Mouse (Mus musculus): Measurements from ENCODE around the gene Mrtfb. TPM values are rescaled to one million over a fixed set of nuclear protein-coding genes. Genes with fewer than 3 reads are reported as not detected.
A peak's percentile ranks its signal among the peaks of the same experiment; 100 is the strongest.

Gene Mrtfb
- polyA plus RNA-seq, 1 experiment from 2014 or later: 4.5 TPM

DNA sequence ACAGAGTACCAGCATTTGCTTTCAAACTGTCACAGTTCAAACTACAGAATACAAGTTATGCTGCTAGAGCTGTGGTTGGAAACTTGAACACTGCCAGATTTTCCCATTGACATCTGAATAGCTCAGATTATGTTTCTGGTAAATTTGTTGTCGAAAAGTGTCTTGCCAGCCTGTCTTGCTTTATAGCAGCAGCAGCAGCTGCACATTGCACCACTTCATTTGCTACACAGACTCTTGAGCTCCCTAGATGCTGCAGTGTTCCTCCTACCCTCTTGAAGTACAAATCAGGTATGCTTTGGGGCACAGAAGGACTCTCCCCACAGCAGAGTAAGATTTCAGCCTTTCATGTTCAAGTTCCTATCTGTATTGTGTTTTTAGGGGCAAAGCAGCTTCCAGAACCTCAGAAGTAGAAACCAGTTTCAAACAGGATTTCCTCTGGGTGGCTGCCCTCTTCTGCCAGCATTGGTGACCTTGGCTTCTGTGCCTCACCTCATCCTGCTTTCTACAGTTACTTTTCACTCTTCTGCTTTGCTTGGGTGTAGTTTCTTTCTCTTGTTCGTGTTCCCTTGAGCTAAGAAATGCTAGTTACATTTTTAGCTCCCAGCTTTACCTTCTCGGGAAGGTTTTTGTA, 49.9 kb downstream of the Mrtfb start:
- no peak overlapping the region for H3K9ac ChIP-seq (ENCODE audit: low read depth, low read length)
- H3K4me3 ChIP-seq (ENCODE audit: low read depth, low read length): no peak overlapping the region
- 44% methylated on average over 3 of the region's 3 CpGs for WGBS (ENCODE audit: insufficient replicate concordance)
- H3K9me3 ChIP-seq (replicated peaks; ENCODE audit: control insufficient read depth, low read length): no peaks in the 10 kb centered on the region
- no peak overlapping the region for H3K4me2 ChIP-seq (ENCODE audit: low read depth, low read length)
- H3K4me1 ChIP-seq (ENCODE audit: control insufficient read depth, low read depth, low read length): no peaks in the 10 kb centered on the region
- no peak for ATAC-seq (ENCODE audit: low read depth)
- no peaks in the 10 kb centered on the region for H3K36me3 ChIP-seq (ENCODE audit: control insufficient read depth, insufficient read depth)
- no peak overlapping the region for H3K27ac ChIP-seq (ENCODE audit: low read length)
- H3K27me3 ChIP-seq (ENCODE audit: control insufficient read depth, insufficient read depth, low read depth, low read length): no peaks in the 10 kb centered on the region

DNA sequence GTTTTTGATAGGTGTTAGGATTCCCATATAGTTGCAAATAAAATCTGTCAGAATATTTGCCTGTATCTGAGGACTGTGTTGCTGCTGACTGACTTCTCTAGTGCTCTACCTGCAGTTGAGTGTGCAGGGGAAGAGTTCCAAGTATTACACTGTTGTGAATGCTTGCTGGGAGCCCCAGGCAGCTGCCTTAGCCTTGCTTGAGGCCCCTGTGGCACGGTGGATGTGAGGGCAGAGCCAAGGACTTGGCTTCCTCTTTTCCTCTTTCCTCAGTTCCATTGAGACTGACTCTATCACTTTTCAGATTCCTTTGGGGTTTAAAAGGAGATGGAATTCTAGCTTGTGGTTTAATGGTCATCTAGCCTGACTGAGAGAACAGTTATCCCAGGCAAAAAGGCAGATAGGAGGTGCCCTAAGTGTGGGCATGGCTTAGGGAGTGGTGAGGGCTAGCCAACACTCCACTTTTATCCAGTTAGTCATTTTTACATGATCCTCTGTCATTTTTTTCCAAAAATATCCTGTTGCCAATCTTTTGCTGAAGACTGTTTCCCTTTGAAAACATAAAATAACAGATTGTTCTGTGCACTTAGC, 53.9 kb downstream of the Mrtfb start:
- WGBS (ENCODE audit: insufficient replicate concordance): 14% methylated on average over 1 of the region's 1 CpGs
- H3K9ac ChIP-seq (ENCODE audit: low read depth, low read length): no peak overlapping the region
- ATAC-seq (ENCODE audit: low read depth): no peak
- H3K4me3 ChIP-seq (ENCODE audit: low read depth, low read length): no peak overlapping the region
- no peak overlapping the region for H3K4me2 ChIP-seq (ENCODE audit: low read depth, low read length)
- H3K27me3 ChIP-seq (ENCODE audit: control insufficient read depth, insufficient read depth, low read depth, low read length): no peaks in the 10 kb centered on the region
- no peak overlapping the region for H3K27ac ChIP-seq (ENCODE audit: low read length)
- H3K36me3 ChIP-seq (ENCODE audit: control insufficient read depth, insufficient read depth): no peaks in the 10 kb centered on the region
- no peaks in the 10 kb centered on the region; the same call in none of the 2 replicates for H3K4me1 ChIP-seq (ENCODE audit: control insufficient read depth, low read depth, low read length)
- H3K9me3 ChIP-seq (replicated peaks; ENCODE audit: control insufficient read depth, low read length): no peaks in the 10 kb centered on the region

DNA sequence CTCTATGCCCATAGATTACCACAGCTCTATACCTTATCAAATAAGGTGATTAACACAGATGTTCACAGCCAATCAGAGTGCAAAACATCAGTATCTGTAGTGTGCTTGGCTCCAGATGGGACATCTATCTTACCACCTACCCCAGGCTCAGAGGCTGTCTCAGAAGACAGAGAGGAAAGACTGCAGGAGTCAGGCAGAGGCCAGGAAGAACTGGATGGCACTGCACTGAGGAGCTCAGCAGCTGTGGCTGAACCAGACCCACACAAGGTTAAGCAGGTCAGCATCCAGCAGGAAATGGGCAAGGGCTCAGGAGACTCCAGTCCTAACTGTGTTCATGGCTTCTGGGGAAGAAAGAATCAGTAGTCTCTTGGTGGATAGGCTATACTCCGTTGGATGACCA, 55.1 kb downstream of the Mrtfb start:
- Histone ChIP-seq H3K27ac (ENCODE audit: low read length) (no peak overlapping the region), H3K4me2 (ENCODE audit: low read depth, low read length) (no peak overlapping the region), H3K4me3 (ENCODE audit: low read depth, low read length) (no peak overlapping the region), H3K9me3 (replicated peaks; ENCODE audit: control insufficient read depth, low read length) (no peaks in the 10 kb centered on the region), H3K27me3 (ENCODE audit: control insufficient read depth, insufficient read depth, low read depth, low read length) (no peaks in the 10 kb centered on the region), H3K9ac (ENCODE audit: low read depth, low read length) (no peak overlapping the region), H3K4me1 (ENCODE audit: control insufficient read depth, low read depth, low read length) (no peaks in the 10 kb centered on the region; the same call in none of the 2 replicates), H3K36me3 (ENCODE audit: control insufficient read depth, insufficient read depth) (no peaks in the 10 kb centered on the region)
- peak; percentile 19; the same call in 1 of the 2 replicates for ATAC-seq (ENCODE audit: low read depth)
- WGBS (ENCODE audit: insufficient replicate concordance): 50% methylated on average over 1 of the region's 1 CpGs

DNA sequence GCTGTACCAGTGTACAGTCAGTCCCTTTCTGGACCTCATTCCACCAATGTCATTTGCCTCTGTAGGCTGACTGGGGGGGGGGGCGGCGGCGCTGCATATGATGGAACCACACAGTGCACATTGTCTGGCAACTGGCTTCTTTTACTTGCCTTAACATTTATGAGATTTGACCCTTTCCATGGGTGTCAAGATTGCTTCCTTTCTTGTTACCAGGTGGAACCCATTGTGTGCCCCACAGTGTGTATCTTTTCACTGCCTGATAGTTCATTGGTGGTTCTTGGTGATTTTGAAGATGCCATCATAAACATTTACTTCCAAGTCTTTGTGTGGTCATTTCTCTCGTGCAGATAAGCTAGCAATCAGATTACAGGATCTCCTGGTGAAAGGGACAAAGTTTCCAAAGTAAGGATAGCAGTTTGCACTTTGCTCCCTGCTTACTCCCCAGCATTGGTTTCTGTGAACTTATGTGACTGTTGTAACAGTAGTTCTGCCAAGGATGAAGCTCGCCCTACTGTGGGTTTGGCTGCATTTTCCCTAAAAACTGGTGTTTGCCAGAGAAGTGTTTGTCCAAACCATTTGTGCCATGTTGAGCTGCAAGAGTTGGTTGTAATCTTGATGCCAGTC, 56.9 kb downstream of the Mrtfb start:
- no peak overlapping the region for H3K9ac ChIP-seq (ENCODE audit: low read depth, low read length)
- no peak overlapping the region for H3K4me2 ChIP-seq (ENCODE audit: low read depth, low read length)
- H3K36me3 ChIP-seq (ENCODE audit: control insufficient read depth, insufficient read depth): no peaks in the 10 kb centered on the region
- H3K4me3 ChIP-seq (ENCODE audit: low read depth, low read length): no peak overlapping the region
- H3K9me3 ChIP-seq (replicated peaks; ENCODE audit: control insufficient read depth, low read length): no peaks in the 10 kb centered on the region
- H3K4me1 ChIP-seq (ENCODE audit: control insufficient read depth, low read depth, low read length): no peaks in the 10 kb centered on the region; the same call in none of the 2 replicates
- ATAC-seq (ENCODE audit: low read depth): no peak; the same call in 1 of the 2 replicates
- 70% methylated on average over 5 of the region's 5 CpGs for WGBS (ENCODE audit: insufficient replicate concordance)
- no peak overlapping the region for H3K27ac ChIP-seq (ENCODE audit: low read length)
- H3K27me3 ChIP-seq (ENCODE audit: control insufficient read depth, insufficient read depth, low read depth, low read length): no peaks in the 10 kb centered on the region

DNA sequence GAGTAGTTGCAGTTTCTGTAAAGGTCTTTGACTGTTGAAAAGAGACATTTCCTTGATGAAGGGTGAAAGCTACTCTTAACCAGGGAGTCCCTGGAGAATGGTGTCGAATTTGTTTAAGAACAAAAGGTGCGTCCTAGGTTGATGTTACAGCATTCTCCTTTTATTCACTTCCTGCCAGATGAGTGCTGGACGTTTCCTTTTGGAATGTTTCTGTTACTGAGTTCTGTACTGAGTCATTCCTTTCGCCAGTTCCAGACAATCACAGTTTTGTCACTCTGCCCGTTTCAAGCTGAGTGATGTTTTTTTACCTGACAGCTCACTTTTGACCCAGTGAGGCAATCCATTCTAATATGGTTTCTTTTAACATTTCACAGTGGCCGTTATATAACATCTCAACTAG, 67.5 kb downstream of the Mrtfb start:
- Histone ChIP-seq H3K36me3 (ENCODE audit: control insufficient read depth, insufficient read depth) (no peaks in the 10 kb centered on the region), H3K27ac (ENCODE audit: low read length) (no peak overlapping the region), H3K27me3 (ENCODE audit: control insufficient read depth, insufficient read depth, low read depth, low read length) (no peaks in the 10 kb centered on the region), H3K4me1 (ENCODE audit: control insufficient read depth, low read depth, low read length) (no peaks in the 10 kb centered on the region), H3K4me2 (ENCODE audit: low read depth, low read length) (no peak overlapping the region), H3K9ac (ENCODE audit: low read depth, low read length) (no peak overlapping the region), H3K9me3 (replicated peaks; ENCODE audit: control insufficient read depth, low read length) (no peaks in the 10 kb centered on the region), H3K4me3 (ENCODE audit: low read depth, low read length) (no peak overlapping the region)
- no peak for ATAC-seq (ENCODE audit: low read depth)
- WGBS (ENCODE audit: insufficient replicate concordance): 56% methylated on average over 6 of the region's 6 CpGs

DNA sequence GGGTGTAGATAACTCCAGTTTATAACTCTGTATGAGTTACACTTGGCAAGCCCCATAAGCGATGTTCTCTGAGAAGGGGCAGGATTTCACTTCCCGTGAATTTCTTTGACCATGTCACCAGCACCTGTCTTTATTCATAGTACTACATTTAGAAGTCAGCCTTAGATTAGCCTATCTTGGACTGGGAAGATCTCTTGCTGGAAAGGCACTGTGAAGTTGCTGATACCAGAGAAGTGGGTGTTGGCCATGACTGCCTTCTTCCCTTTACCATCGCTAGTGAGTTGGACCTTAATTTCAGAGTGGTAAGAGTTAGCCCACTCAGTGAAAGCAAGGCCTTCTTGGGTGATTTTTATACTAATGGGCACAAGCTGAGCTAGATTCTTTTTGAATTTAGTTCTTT, 70.3 kb downstream of the Mrtfb start:
- no peaks in the 10 kb centered on the region for H3K9me3 ChIP-seq (replicated peaks; ENCODE audit: control insufficient read depth, low read length)
- H3K9ac ChIP-seq (ENCODE audit: low read depth, low read length): no peak overlapping the region
- H3K27ac ChIP-seq (ENCODE audit: low read length): no peak overlapping the region
- H3K4me3 ChIP-seq (ENCODE audit: low read depth, low read length): no peak overlapping the region
- no peaks in the 10 kb centered on the region for H3K27me3 ChIP-seq (ENCODE audit: control insufficient read depth, insufficient read depth, low read depth, low read length)
- no peak for ATAC-seq (ENCODE audit: low read depth)
- no peaks in the 10 kb centered on the region for H3K36me3 ChIP-seq (ENCODE audit: control insufficient read depth, insufficient read depth)
- H3K4me1 ChIP-seq (ENCODE audit: control insufficient read depth, low read depth, low read length): peaks cover 6% of the 10 kb centered on the region
- no peak overlapping the region for H3K4me2 ChIP-seq (ENCODE audit: low read depth, low read length)
- 67% methylated on average over 3 of the region's 3 CpGs for WGBS (ENCODE audit: insufficient replicate concordance)

DNA sequence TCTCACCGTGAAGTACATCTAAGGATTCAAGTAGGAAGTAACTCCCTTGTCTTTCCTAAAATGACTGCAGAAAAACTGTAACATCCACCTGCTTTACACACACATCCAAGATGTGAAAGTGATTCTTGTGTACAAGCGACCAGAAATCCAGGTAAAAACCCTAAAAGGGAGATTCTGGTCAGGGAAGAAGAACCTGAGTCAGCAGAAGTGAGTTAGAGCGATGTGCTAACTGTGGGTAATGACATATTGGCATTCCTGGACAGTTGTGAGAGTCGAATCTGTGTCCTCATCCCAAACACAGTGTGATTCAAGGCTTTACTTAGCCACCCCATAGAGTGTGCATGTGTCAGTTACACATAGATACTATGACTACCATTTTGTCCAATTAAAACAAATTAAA, 72.4 kb downstream of the Mrtfb start:
- Histone ChIP-seq H3K9ac (ENCODE audit: low read depth, low read length) (no peak overlapping the region), H3K4me1 (ENCODE audit: control insufficient read depth, low read depth, low read length) (peaks cover 6% of the 10 kb centered on the region), H3K9me3 (replicated peaks; ENCODE audit: control insufficient read depth, low read length) (no peaks in the 10 kb centered on the region), H3K27ac (ENCODE audit: low read length) (no peak overlapping the region), H3K36me3 (ENCODE audit: control insufficient read depth, insufficient read depth) (no peaks in the 10 kb centered on the region), H3K27me3 (ENCODE audit: control insufficient read depth, insufficient read depth, low read depth, low read length) (no peaks in the 10 kb centered on the region), H3K4me3 (ENCODE audit: low read depth, low read length) (no peak overlapping the region), H3K4me2 (ENCODE audit: low read depth, low read length) (no peak overlapping the region)
- 65% methylated on average over 4 of the region's 4 CpGs for WGBS (ENCODE audit: insufficient replicate concordance)
- ATAC-seq (ENCODE audit: low read depth): no peak

DNA sequence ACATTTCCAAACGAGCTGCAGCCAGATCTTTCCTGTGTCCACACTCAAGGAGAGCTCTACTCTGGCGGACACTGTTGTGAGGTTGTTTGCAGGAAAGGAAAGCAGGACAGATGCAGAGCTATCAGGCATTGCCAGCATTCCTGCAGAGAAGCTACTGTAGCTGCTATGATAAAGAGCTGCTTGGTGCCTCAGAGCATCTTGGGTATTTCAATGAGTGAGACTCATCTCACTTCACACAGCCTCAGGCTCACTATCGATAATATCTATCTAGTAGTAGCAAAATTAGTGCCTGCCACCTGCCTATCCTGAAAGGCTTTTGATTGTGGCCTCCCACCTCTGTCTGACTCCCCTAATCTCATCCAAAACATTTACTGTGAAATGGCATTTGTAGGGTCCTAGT, 73.4 kb downstream of the Mrtfb start:
- no peaks in the 10 kb centered on the region for H3K9me3 ChIP-seq (replicated peaks; ENCODE audit: control insufficient read depth, low read length)
- no peak overlapping the region; the same call in 1 of the 2 replicates for H3K27ac ChIP-seq (ENCODE audit: low read length)
- H3K4me2 ChIP-seq (ENCODE audit: low read depth, low read length): no peak overlapping the region
- peaks cover 6% of the 10 kb centered on the region for H3K4me1 ChIP-seq (ENCODE audit: control insufficient read depth, low read depth, low read length)
- H3K27me3 ChIP-seq (ENCODE audit: control insufficient read depth, insufficient read depth, low read depth, low read length): no peaks in the 10 kb centered on the region
- no peak overlapping the region for H3K9ac ChIP-seq (ENCODE audit: low read depth, low read length)
- H3K4me3 ChIP-seq (ENCODE audit: low read depth, low read length): no peak overlapping the region
- ATAC-seq (ENCODE audit: low read depth): peak; percentile 80
- WGBS (ENCODE audit: insufficient replicate concordance): 37% methylated on average over 3 of the region's 3 CpGs
- no peaks in the 10 kb centered on the region for H3K36me3 ChIP-seq (ENCODE audit: control insufficient read depth, insufficient read depth)

DNA sequence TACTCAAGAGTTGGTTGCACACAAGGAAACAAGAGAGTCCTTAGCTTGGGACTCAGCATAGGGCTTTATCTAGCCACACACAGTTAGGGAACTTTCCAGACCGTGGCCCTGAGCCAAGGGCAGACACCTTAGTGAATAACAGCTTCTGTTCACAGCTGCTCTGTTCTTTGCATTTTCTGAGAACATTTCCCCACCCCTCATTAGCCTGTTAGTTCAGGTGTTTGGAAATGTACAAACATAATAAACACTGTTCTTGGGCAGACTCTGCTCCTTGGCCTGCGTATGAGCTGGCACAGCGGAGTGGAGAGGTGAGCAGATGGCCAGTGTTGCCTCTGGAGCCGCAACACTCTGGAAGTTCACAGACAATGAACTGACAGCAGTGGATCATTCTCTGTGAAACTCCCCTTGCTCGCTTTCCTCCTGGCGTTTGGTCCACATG, 74.0 kb downstream of the Mrtfb start:
- 66% methylated on average over 6 of the region's 6 CpGs for WGBS (ENCODE audit: insufficient replicate concordance)
- ATAC-seq (ENCODE audit: low read depth): peak; percentile 62; the same call in 1 of the 2 replicates
- no peaks in the 10 kb centered on the region for H3K9me3 ChIP-seq (replicated peaks; ENCODE audit: control insufficient read depth, low read length)
- H3K36me3 ChIP-seq (ENCODE audit: control insufficient read depth, insufficient read depth): no peaks in the 10 kb centered on the region
- no peak overlapping the region for H3K9ac ChIP-seq (ENCODE audit: low read depth, low read length)
- H3K4me2 ChIP-seq (ENCODE audit: low read depth, low read length): no peak overlapping the region
- H3K4me3 ChIP-seq (ENCODE audit: low read depth, low read length): no peak overlapping the region
- H3K27ac ChIP-seq (ENCODE audit: low read length): no peak overlapping the region
- H3K27me3 ChIP-seq (ENCODE audit: control insufficient read depth, insufficient read depth, low read depth, low read length): no peaks in the 10 kb centered on the region
- peaks cover 6% of the 10 kb centered on the region for H3K4me1 ChIP-seq (ENCODE audit: control insufficient read depth, low read depth, low read length)
